Mouse (Mus musculus): ENCODE measurements around the gene Selenop.

DNA sequence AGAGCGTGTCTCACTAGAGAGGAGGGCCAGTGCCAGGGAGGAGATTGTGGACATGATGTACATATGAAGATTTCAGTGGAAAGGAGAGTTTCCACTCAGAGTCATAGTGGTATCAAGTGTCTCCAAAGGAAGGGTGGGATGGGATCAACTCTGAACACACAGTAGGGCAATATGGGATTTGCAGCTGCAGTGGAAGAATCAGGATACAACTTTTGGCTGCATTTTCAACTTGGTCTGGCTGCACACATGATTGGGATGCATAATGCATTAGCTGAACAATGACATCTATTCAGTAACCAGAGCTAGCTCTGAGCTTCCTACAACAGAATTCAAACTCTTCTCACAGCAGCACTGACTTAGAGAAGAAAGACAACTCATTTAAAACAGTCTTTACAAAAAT is 30.4 kb upstream of the Selenop start:
- no peak for TF ChIP-seq CTCF (IDR thresholded peaks at IDR 0.05; ENCODE audit: extremely low read depth, insufficient read depth, low read length)
- TF ChIP-seq POLR2A (IDR thresholded peaks at IDR 0.05; ENCODE audit: extremely low read depth, insufficient read depth, low read length) = no peak
